Mouse (Mus musculus): ENCODE data around the gene Madcam1. TPM values are rescaled to one million over a fixed set of nuclear protein-coding genes. Genes with fewer than 3 reads are reported as not detected.

Madcam1 gene
- polyA plus RNA-seq, 1 experiment from 2014 or later: 0.90 TPM

DNA sequence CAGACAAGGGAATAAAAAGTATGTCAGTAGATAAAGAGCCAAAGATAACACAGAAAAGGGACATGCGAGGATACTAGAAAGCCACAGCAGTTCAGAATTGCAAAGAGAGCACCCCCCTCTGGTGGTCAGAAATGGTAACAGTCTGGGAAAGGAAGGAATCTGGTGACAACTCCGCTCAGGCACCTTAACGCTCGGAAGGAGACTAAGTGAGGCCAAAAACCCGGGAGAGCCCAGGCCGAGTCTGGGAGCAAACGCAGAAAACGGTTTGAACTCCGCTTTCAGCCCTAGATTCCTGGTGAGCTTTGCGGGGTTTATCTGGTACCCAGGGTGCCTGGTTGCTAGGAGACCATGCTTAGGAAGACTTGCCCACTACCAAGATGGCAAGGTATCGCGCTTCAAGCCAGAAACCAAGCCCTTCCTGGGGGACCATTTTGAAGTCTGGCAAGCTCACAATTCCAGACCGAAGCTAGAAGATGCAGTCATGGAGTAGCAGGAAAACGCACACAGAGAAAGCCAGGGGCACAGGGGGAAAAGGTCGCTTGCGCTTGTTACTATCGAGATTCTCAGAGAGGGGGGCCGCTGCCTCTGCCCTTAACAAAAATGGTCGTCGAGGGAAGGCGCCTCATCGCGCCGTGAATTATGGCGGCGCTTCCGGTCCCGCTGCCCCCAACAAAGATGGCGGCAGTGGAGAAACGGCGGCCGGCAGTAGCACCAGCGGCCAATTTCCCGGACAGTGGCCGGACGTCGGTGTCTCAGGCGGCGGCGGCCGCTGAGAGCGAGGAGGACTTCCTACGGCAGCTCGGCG lies 4.6 kb downstream of the Madcam1 start, which contains the start of gene Tpgs1:
Tpgs1 (plus strand) TSS at position 599 of the 805 bp plus-strand sequence.
- Histone ChIP-seq H3K9me3 (no peaks in the 10 kb centered on the region), H3K27ac (peak within 1 kb of the TSS; percentile 98), H3K36me3 (peaks cover 16% of the 10 kb centered on the region), H3K4me2 (replicated peaks) (peak within 1 kb of the TSS; percentile 86), H3K4me3 (replicated peaks) (peak within 1 kb of the TSS; percentile 95), H3K27me3 (no peaks in the 10 kb centered on the region), H3K9ac (replicated peaks) (peak within 1 kb of the TSS; percentile 95), H3K4me1 (replicated peaks) (peaks cover 28% of the 10 kb centered on the region)
- under 1% methylated on average over 45 of the region's 45 CpGs for WGBS
- peak; percentile 83 for ATAC-seq

DNA sequence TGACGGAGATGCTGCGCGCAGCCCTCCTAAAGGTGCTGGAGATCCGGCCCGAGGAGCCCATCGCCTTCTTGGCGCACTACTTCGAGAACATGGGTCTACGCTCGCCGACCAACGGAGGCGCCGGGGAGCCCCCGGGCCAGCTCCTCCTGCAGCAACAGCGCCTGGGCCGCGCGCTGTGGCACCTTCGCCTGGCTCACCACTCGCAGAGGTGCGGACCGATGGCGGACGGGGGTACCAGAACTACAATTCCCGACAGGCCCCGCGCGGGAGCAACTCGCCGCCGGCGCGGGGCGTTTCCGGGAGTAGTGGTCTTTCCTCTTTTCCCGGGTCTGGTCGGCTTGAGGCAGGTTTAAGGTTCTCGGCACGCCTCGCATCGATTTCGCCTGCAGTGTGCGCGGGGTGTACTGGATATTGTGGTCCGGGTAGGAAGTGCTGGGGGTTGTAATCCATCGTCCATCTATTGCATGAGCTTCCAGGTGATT lies 5.3 kb downstream of the Madcam1 start:
- H3K4me2 ChIP-seq (replicated peaks): peak overlapping the region; percentile 86
- ATAC-seq: peak; percentile 77
- H3K27ac ChIP-seq: peak overlapping the region; percentile 98
- H3K4me3 ChIP-seq (replicated peaks): peak overlapping the region; percentile 95
- H3K4me1 ChIP-seq (replicated peaks): peaks cover 24% of the 10 kb centered on the region
- peaks cover 17% of the 10 kb centered on the region for H3K36me3 ChIP-seq
- H3K27me3 ChIP-seq: no peaks in the 10 kb centered on the region
- peak overlapping the region; percentile 95 for H3K9ac ChIP-seq (replicated peaks)
- WGBS: under 1% methylated on average over 47 of the region's 47 CpGs
- no peaks in the 10 kb centered on the region for H3K9me3 ChIP-seq

DNA sequence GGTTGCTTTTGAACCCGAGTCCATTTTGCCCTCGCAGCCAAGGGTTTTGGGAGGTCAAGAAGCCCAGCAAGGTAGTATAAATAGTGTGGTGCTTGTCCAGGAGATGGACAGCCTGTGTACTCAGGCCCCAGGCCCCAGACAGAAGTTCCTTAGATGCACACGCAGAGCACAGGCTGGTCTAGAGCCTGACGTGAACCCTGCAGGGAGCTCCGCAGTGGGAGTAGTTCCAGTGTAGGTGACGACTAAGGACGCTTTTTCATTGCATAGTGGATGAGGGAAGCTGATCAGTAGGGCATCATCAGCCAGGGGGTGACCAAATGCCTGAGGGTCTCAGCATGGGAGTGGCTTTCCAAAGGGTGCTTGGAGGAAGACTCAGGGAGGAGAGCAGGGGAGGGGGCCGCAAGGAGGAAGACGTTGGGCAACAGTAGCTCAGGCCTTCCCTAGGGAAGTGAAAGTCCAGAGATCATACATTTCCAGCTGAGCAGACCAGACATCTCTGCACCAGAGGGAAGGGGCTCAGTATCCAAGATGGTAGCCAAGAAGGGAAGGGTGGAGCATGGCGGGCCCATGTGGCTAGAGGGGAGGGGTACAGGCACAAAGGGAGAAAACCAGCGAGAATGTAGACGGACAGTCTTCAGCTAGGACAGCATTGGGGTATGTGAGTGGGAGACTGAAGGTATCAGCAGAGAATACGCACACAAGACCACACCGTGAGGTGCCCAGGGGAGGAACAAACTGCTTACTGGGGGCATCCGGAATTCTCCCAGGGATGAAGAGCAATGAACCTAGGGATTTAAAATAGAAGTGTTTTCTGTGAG lies 5.9 kb downstream of the Madcam1 start:
- peaks cover 19% of the 10 kb centered on the region for H3K36me3 ChIP-seq
- no peaks in the 10 kb centered on the region for H3K9me3 ChIP-seq
- no peaks in the 10 kb centered on the region for H3K27me3 ChIP-seq
- ATAC-seq: peak; percentile 55
- H3K9ac ChIP-seq (replicated peaks): peak overlapping the region; percentile 95
- H3K27ac ChIP-seq: peak overlapping the region; percentile 98
- H3K4me3 ChIP-seq (replicated peaks): peak overlapping the region; percentile 95
- WGBS: 32% methylated on average over 15 of the region's 15 CpGs
- peaks cover 24% of the 10 kb centered on the region for H3K4me1 ChIP-seq (replicated peaks)
- peak overlapping the region; percentile 86 for H3K4me2 ChIP-seq (replicated peaks)

- no peaks in the 10 kb centered on the region for H3K27me3 ChIP-seq
- H3K4me3 ChIP-seq (replicated peaks): peak overlapping the region; percentile 95; the same call in 1 of the 2 replicates
- WGBS: 65% methylated on average over 6 of the region's 6 CpGs
- no peak overlapping the region for H3K27ac ChIP-seq
- H3K9ac ChIP-seq (replicated peaks): no peak overlapping the region
- no peak for ATAC-seq
- no peaks in the 10 kb centered on the region for H3K9me3 ChIP-seq
- peaks cover 24% of the 10 kb centered on the region for H3K4me1 ChIP-seq (replicated peaks)
- peak overlapping the region; percentile 86; the same call in 1 of the 2 replicates for H3K4me2 ChIP-seq (replicated peaks)
- peaks cover 32% of the 10 kb centered on the region for H3K36me3 ChIP-seq
Observed at GRCm38 (mm10) chr10:79671396-79672087, 7.2 kb downstream of the Madcam1 start.

GRCm38 (mm10) chr10:79672088-79672455 lies 7.7 kb downstream of the Madcam1 start:
- no peak overlapping the region for H3K27ac ChIP-seq
- 53% methylated on average over 3 of the region's 3 CpGs for WGBS
- ATAC-seq: no peak
- no peak overlapping the region for H3K4me2 ChIP-seq (replicated peaks)
- H3K9ac ChIP-seq (replicated peaks): no peak overlapping the region
- no peak overlapping the region for H3K4me3 ChIP-seq (replicated peaks)
- peaks cover 35% of the 10 kb centered on the region for H3K36me3 ChIP-seq
- H3K4me1 ChIP-seq (replicated peaks): peaks cover 24% of the 10 kb centered on the region
- H3K27me3 ChIP-seq: no peaks in the 10 kb centered on the region
- no peaks in the 10 kb centered on the region for H3K9me3 ChIP-seq

- H3K27me3 ChIP-seq: no peaks in the 10 kb centered on the region
- ATAC-seq: no peak
- H3K9ac ChIP-seq (replicated peaks): no peak overlapping the region
- no peak overlapping the region for H3K27ac ChIP-seq
- no peak overlapping the region for H3K4me3 ChIP-seq (replicated peaks)
- no peak overlapping the region for H3K4me2 ChIP-seq (replicated peaks)
- H3K4me1 ChIP-seq (replicated peaks): peaks cover 21% of the 10 kb centered on the region
- peaks cover 35% of the 10 kb centered on the region for H3K36me3 ChIP-seq
- WGBS: 98% methylated on average over 3 of the region's 3 CpGs
- no peaks in the 10 kb centered on the region for H3K9me3 ChIP-seq
Observed at GRCm38 (mm10) chr10:79673054-79673453, 8.7 kb downstream of the Madcam1 start.

DNA sequence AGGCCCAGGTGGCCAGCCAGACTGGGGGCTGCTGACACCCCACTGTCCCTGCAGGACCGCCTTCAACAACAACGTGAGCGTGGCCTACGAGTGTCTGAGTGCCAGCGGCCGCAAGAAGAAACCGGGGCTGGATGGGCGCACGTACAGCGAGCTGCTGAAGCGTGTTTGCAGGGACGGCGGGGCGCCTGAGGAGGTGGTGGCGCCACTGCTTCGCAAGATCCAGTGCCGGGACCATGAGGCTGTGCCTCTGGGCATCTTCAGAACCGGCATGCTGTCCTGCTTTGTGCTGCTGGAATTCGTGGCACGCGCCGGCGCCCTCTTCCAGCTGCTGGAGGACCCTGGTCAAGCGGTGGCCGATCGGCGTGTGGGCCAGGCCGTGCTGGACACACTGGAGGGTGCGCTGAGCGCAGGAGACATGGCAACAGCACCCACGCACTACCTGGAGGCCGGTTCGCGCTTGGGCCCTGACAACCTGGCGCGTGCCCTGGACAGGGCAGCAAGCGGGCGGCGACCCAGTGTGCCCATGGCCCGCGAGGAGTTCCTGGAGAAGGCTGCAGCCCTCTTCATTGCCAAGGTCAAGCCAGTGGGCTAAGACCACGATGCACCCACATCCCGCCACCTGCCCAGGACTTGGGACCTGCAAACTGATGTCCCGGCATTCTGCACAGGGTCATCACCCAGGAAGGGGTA lies 11.1 kb downstream of the Madcam1 start:
- 58% methylated on average over 44 of the region's 44 CpGs for WGBS

GRCm38 (mm10) chr10:79680606-79681495 lies 16.5 kb downstream of the Madcam1 start:
- Histone ChIP-seq H3K36me3 (peaks cover 27% of the 10 kb centered on the region), H3K4me3 (replicated peaks) (peak overlapping the region; percentile 90), H3K27ac (peak overlapping the region; percentile 90), H3K27me3 (no peaks in the 10 kb centered on the region), H3K4me2 (replicated peaks) (peak overlapping the region; percentile 99), H3K4me1 (replicated peaks) (peaks cover 27% of the 10 kb centered on the region), H3K9ac (replicated peaks) (peak overlapping the region; percentile 50), H3K9me3 (no peaks in the 10 kb centered on the region)
- peak; percentile 50 for ATAC-seq
- 46% methylated on average over 11 of the region's 11 CpGs for WGBS

More for the DNA sequence above, 11.1 kb downstream of the Madcam1 start:
- peaks cover 35% of the 10 kb centered on the region for H3K36me3 ChIP-seq
- no peak for ATAC-seq
- no peak overlapping the region for H3K4me2 ChIP-seq (replicated peaks)
- no peaks in the 10 kb centered on the region for H3K27me3 ChIP-seq
- peaks cover 10% of the 10 kb centered on the region for H3K4me1 ChIP-seq (replicated peaks)
- H3K9ac ChIP-seq (replicated peaks): no peak overlapping the region
- H3K4me3 ChIP-seq (replicated peaks): no peak overlapping the region
- no peak overlapping the region for H3K27ac ChIP-seq
- H3K9me3 ChIP-seq: no peaks in the 10 kb centered on the region

DNA sequence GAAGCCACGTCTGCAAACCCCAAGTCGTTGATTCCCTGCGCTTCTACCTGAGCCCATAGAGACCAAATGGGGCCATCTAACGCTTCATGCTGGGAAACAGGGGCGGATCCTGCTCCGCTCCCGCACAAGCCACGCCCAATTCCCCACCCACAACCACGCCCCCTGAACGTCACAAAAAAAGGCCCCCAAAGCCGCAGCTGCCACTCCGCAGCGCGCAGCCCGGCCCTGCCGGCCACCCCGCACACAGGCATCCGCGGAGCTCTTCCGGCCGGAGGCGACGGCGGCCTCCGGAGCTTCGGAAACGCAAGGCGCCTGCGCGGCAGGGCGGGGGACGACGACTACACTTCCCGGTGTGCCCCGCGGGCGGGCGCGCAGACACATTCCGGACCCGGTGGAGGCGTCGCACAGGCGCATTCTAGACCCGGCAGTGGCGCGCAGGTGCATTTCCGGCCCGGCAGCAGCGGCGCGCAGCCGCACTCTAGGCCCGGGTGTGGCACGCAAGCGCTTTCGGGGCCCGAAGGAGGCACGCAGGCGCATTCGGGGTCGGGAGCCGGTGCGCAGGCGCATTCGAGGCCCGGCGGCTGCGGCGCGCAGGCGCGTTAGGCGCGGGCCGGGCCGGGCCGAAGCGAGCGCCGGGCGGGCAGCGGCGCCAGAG lies 17.4 kb downstream of the Madcam1 start, which contains the start of gene Cdc34:
Cdc34 (plus strand) TSS at position 605 of the 655 bp plus-strand sequence.
- Histone ChIP-seq H3K4me1 (replicated peaks) (peaks cover 27% of the 10 kb centered on the region), H3K9me3 (no peaks in the 10 kb centered on the region), H3K9ac (replicated peaks) (peak within 1 kb of the TSS; percentile 88), H3K27ac (peak within 1 kb of the TSS; percentile 90), H3K27me3 (no peaks in the 10 kb centered on the region), H3K36me3 (peaks cover 27% of the 10 kb centered on the region), H3K4me2 (replicated peaks) (peak within 1 kb of the TSS; percentile 99), H3K4me3 (replicated peaks) (peak within 1 kb of the TSS; percentile 90)
- WGBS: under 1% methylated on average over 70 of the region's 84 CpGs
- ATAC-seq: peak; percentile 96

DNA sequence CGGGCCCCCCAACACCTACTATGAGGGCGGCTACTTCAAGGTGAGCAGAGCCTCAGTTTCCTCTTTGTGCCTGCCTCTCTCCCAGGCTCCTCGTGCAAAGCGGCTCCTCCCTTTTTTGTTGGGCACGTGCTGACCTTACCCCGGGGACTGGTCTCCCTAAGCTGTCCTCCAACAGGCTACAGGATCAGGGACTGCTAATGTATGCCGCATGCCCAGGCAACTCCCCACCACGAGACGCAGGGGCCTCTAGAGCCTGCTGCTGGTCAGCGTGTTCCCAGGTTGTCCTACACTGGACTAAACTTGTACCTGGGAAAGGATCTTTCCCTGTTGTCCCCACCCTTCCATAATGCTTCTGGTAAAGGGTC lies 18.2 kb downstream of the Madcam1 start:
- Histone ChIP-seq H3K4me3 (replicated peaks) (peak overlapping the region; percentile 90), H3K27me3 (no peaks in the 10 kb centered on the region), H3K36me3 (peaks cover 34% of the 10 kb centered on the region), H3K27ac (peak overlapping the region; percentile 72), H3K9ac (replicated peaks) (peak overlapping the region; percentile 88), H3K4me1 (replicated peaks) (peaks cover 27% of the 10 kb centered on the region), H3K4me2 (replicated peaks) (peak overlapping the region; percentile 99), H3K9me3 (no peaks in the 10 kb centered on the region)
- ATAC-seq: peak; percentile 6
- WGBS: 0% methylated on average over 10 of the region's 10 CpGs

Data from midbrain, embryonic 13.5 days (tissue).